Mouse (Mus musculus) lung, embryonic 15.5 days (tissue): ENCODE results near the gene Vmn1r119. TPM values are rescaled to one million over a fixed set of nuclear protein-coding genes. Genes with fewer than 3 reads are reported as not detected.
"Not testable (repeated sequence)": the region's sequence is repeated elsewhere in the genome, so short reads cannot be mapped to it uniquely, and the experiment has no call there.

Experiments used
- ATAC-seq: fragments of 200-750 bp; cut with Nextera tagmentation; 2 replicates; pipeline ENCODE4 v1.8.0; 2017; ENCODE audit warnings: moderate number of reproducible peaks, borderline replicate concordance; ENCODE audit not compliant: low FRiP score, low TSS enrichment; ENCODE audit errors: extremely low read depth
- H3K27ac ChIP-seq: fragments of 300-500 bp; sonication (generic); 2 replicates; pipeline ENCODE4 v1.5.1; 2015; ENCODE audit warnings: moderate library complexity, mild to moderate bottlenecking, inconsistent platforms
- H3K27me3 ChIP-seq: fragments of 300-500 bp; sonication (generic); 2 replicates; pipeline ENCODE4 v1.6.1; 2015; ENCODE audit warnings: inconsistent platforms
- H3K36me3 ChIP-seq: fragments of 300-500 bp; sonication (generic); 2 replicates; pipeline ENCODE4 v1.6.1; 2015; ENCODE audit warnings: inconsistent platforms
- H3K4me1 ChIP-seq: fragments of 300-500 bp; sonication (generic); 2 replicates; pipeline ENCODE4 v1.6.1; 2015; ENCODE audit warnings: inconsistent platforms
- H3K4me2 ChIP-seq: fragments of 300-500 bp; sonication (generic); 2 replicates; pipeline ENCODE4 v1.6.1; 2015; ENCODE audit warnings: inconsistent platforms, mild to moderate bottlenecking, moderate library complexity
- H3K4me3 ChIP-seq: fragments of 300-500 bp; sonication (generic); 2 replicates; pipeline ENCODE4 v1.5.1; 2015; ENCODE audit warnings: mild to moderate bottlenecking, inconsistent platforms
- H3K9ac ChIP-seq: fragments of 300-500 bp; sonication (generic); 2 replicates; pipeline ENCODE4 v1.6.1; 2015; ENCODE audit warnings: inconsistent platforms
- H3K9me3 ChIP-seq: fragments of 300-500 bp; sonication (generic); 2 replicates; pipeline ENCODE4 v1.6.1; 2016; ENCODE audit warnings: inconsistent platforms
- WGBS: fragments of 180-500 bp; shearing (Covaris S2); methylation state at CpG from one replicate; pipeline ENCODE4 v1.1.7; 2015; 5-methylcytosine and 5-hydroxymethylcytosine counted together
- polyA plus RNA-seq: library from polyadenylated mRNA; unstranded; fragments of >200 nt; fragmentation: Nextera tagmentation; extraction: Ambion mirVana; gene quantifications from 2 replicates; pipeline ENCODE4 v1.2.1, GENCODE M21; 2015

Vmn1r119 gene
- polyA plus RNA-seq = not detected in 2 replicates

DNA sequence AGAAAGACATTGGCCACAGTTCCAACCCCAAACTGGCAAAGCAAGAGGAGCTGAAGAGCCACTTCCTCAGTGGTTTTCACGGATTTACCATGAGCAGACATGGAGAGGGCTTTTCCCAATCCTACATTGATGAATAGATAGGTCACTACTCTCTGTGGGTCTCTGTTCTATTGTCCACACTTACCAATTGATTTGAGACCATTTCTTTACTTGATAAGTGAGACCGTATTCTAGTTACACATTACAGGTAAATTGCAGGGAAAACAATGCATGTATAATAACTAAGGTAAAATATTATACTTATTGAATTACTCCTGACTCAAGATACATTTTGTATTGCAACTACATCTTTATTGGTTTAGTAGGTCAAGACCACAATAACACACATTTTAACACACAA is at the start of gene Vmn1r119:
TSS of gene Vmn1r119 (minus strand) at position 101 of the 400 bp plus-strand sequence.
- H3K4me1 ChIP-seq, H3K9ac ChIP-seq, H3K27me3 ChIP-seq, H3K27ac ChIP-seq, H3K4me2 ChIP-seq, H3K4me3 ChIP-seq, H3K9me3 ChIP-seq, ATAC-seq, H3K36me3 ChIP-seq: not testable (repeated sequence)
- WGBS = no CpG with 5 or more reads among the region's 2 CpGs

DNA sequence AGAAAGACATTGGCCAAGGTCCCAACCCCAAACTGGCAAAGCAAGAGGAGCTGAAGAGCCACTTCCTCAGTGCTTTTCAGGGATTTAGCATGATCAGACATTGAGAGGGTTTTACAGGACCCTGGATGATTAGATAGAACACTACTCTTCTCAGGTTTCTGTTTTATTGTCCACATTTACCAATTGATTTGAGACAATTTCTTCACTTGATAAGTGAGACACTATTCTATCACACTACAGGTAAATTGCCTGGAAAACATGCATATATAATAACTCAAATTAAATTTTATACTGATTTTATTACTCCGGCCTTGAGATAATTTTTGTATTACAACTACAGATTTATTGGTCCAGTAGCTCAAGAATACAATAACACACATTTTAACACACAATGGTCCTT is 41.4 kb upstream of the Vmn1r119 start, which contains the start of gene Vmn1r120:
TSS of gene Vmn1r120 (minus strand) at position 101 of the 400 bp plus-strand sequence.
- H3K4me1 ChIP-seq, H3K4me3 ChIP-seq, H3K4me2 ChIP-seq, H3K9ac ChIP-seq, ATAC-seq, H3K9me3 ChIP-seq, H3K27ac ChIP-seq, H3K27me3 ChIP-seq, H3K36me3 ChIP-seq: not testable (repeated sequence)
- 79% methylated on average over 1 of the region's 1 CpGs for WGBS

Other genes starting within 250 kb of the Vmn1r119 start
- gene Vmn1r112, start 241.3 kb downstream of the Vmn1r119 start, polyA plus RNA-seq = not detected in 2 replicates
- gene Vmn1r113, start 225.2 kb downstream of the Vmn1r119 start, polyA plus RNA-seq = not detected in 2 replicates
- not detected in 2 replicates for gene Vmn1r114, start 200.3 kb downstream of the Vmn1r119 start, polyA plus RNA-seq
- not detected in 2 replicates for gene Vmn1r115, start 167.5 kb downstream of the Vmn1r119 start, polyA plus RNA-seq
- not detected in 2 replicates for gene Vmn1r116, start 140.2 kb downstream of the Vmn1r119 start, polyA plus RNA-seq
- not detected in 2 replicates for gene Vmn1r117, start 128.3 kb downstream of the Vmn1r119 start, polyA plus RNA-seq
- gene Vmn1r118, start 100.1 kb downstream of the Vmn1r119 start, polyA plus RNA-seq = not detected in 2 replicates
- not detected in 2 replicates for gene Vmn1r120, start 41.3 kb upstream of the Vmn1r119 start, polyA plus RNA-seq
- gene Vmn1r121, start 86.1 kb upstream of the Vmn1r119 start, polyA plus RNA-seq = not detected in 2 replicates
- not detected in 2 replicates for gene Vmn1r122, start 121.7 kb upstream of the Vmn1r119 start, polyA plus RNA-seq
- not detected in 2 replicates for gene Vmn1r123, start 149.7 kb upstream of the Vmn1r119 start, polyA plus RNA-seq
- not detected in 2 replicates for gene Gm5157, start 178.0 kb upstream of the Vmn1r119 start, polyA plus RNA-seq
- gene Vmn1r124, start 248.2 kb upstream of the Vmn1r119 start, polyA plus RNA-seq = not detected in 2 replicates